Mouse (Mus musculus) heart, embryonic 14.5 days (tissue): ENCODE results near the gene Myo3b. TPM values are rescaled to one million over a fixed set of nuclear protein-coding genes. Genes with fewer than 3 reads are reported as not detected.

Source experiments
- ATAC-seq: fragments of 200-750 bp; cut with Nextera tagmentation; 2 replicates; pipeline ENCODE4 v1.8.0; 2017; ENCODE audit warnings: low read depth, moderate TSS enrichment; ENCODE audit not compliant: insufficient number of reproducible peaks, insufficient read depth, low FRiP score
- H3K27ac ChIP-seq, 2 experiments: fragments of 200-500 bp in 1 of 2; fragments of 300-500 bp in 1 of 2; sonication (generic) in 1 of 2; replicated peaks in 1 of 2; 2 replicates each; pipeline ENCODE4 v1.5.1; 2012 to 2014; ENCODE audit warnings: low read depth in 2 of 2, low read length in 2 of 2, control low read depth in 1 of 2, mild to moderate bottlenecking in 1 of 2, mixed read lengths in 1 of 2; ENCODE audit not compliant: control insufficient read depth in 1 of 2, insufficient read depth in 1 of 2
- H3K27me3 ChIP-seq: fragments of 300-500 bp; sonication (generic); 2 replicates; pipeline ENCODE4 v1.6.1; 2014; ENCODE audit warnings: mild to moderate bottlenecking, low read length, control low read depth; ENCODE audit not compliant: control insufficient read depth, insufficient read depth
- H3K36me3 ChIP-seq: fragments of 300-500 bp; sonication (generic); 2 replicates; pipeline ENCODE4 v1.6.1; 2014; ENCODE audit warnings: mild to moderate bottlenecking, control low read depth, low read length, mixed read lengths; ENCODE audit not compliant: control insufficient read depth, insufficient read depth
- H3K4me1 ChIP-seq, 2 experiments: fragments of 200-500 bp in 1 of 2; fragments of 300-500 bp in 1 of 2; sonication (generic) in 1 of 2; 2 replicates each; pipeline ENCODE4 v1.6.1; 2012 to 2014; ENCODE audit warnings: low read length in 2 of 2, control low read depth in 1 of 2, mixed read lengths in 1 of 2; ENCODE audit not compliant: control insufficient read depth in 2 of 2, insufficient read depth in 2 of 2
- H3K4me2 ChIP-seq: fragments of 300-500 bp; sonication (generic); 2 replicates; pipeline ENCODE4 v1.6.1; 2014; ENCODE audit warnings: mild to moderate bottlenecking, low read length
- H3K4me3 ChIP-seq, 2 experiments: fragments of 200-500 bp in 1 of 2; fragments of 300-500 bp in 1 of 2; sonication (generic) in 1 of 2; 2 replicates each; pipeline ENCODE4 v1.5.1; 2012 to 2014; ENCODE audit warnings: low read length in 2 of 2, mild to moderate bottlenecking in 2 of 2, control low read depth in 1 of 2, low read depth in 1 of 2, moderate library complexity in 1 of 2; ENCODE audit not compliant: control insufficient read depth in 1 of 2, insufficient read depth in 1 of 2
- H3K9ac ChIP-seq: fragments of 300-500 bp; sonication (generic); 2 replicates; pipeline ENCODE4 v1.6.1; 2014; ENCODE audit warnings: mild to moderate bottlenecking, low read length
- H3K9me3 ChIP-seq: fragments of 300-500 bp; sonication (generic); 2 replicates; pipeline ENCODE4 v1.6.1; 2016; ENCODE audit warnings: low read length, control low read depth; ENCODE audit not compliant: control insufficient read depth
- WGBS: fragments of 180-500 bp; shearing (Covaris S2); extraction: QIAGEN DNeasy Blood & Tissue Kit; methylation state at CpG from one replicate; pipeline ENCODE4 v1.1.7; 2014; 5-methylcytosine and 5-hydroxymethylcytosine counted together
- polyA plus RNA-seq: library from polyadenylated mRNA; unstranded; fragments of >200 nt; fragmentation: Nextera tagmentation; extraction: Ambion mirVana; gene quantifications from 2 replicates; pipeline ENCODE4 v1.2.1, GENCODE M21; 2014

Gene Myo3b
- polyA plus RNA-seq, 1 experiment from 2014 or later, result 0.43 TPM

GRCm38 (mm10) chr2:70159543-70159942 is 120.6 kb downstream of the Myo3b start:
- no peaks in the 10 kb centered on the region for H3K4me1 ChIP-seq
- no peaks in the 10 kb centered on the region for H3K27me3 ChIP-seq
- no peak overlapping the region for H3K9ac ChIP-seq
- 40% methylated on average over 8 of the region's 8 CpGs for WGBS
- H3K36me3 ChIP-seq, result no peaks in the 10 kb centered on the region
- no peak overlapping the region for H3K27ac ChIP-seq
- H3K4me2 ChIP-seq, result no peak overlapping the region
- H3K4me3 ChIP-seq, result no peak overlapping the region
- no peak for ATAC-seq
- no peaks in the 10 kb centered on the region for H3K9me3 ChIP-seq

- Histone ChIP-seq H3K27me3 (no peaks in the 10 kb centered on the region), H3K4me1 (no peaks in the 10 kb centered on the region), H3K36me3 (no peaks in the 10 kb centered on the region), H3K9me3 (no peaks in the 10 kb centered on the region), H3K4me2 (no peak overlapping the region), H3K27ac (no peak overlapping the region), H3K4me3 (no peak overlapping the region), H3K9ac (no peak overlapping the region)
- 47% methylated on average over 3 of the region's 3 CpGs for WGBS
- ATAC-seq, result no peak
Observed at GRCm38 (mm10) chr2:70166231-70166630, 127.3 kb downstream of the Myo3b start.

- H3K9ac ChIP-seq, result no peak overlapping the region
Observed at GRCm38 (mm10) chr2:70167944-70168935, 129.3 kb downstream of the Myo3b start.

GRCm38 (mm10) chr2:70170469-70170868 is 131.5 kb downstream of the Myo3b start:
- no peaks in the 10 kb centered on the region; the same call in 1 of the 2 replicates for H3K27me3 ChIP-seq
- no peaks in the 10 kb centered on the region for H3K4me1 ChIP-seq
- H3K36me3 ChIP-seq, result no peaks in the 10 kb centered on the region
- no peak for ATAC-seq
- 82% methylated on average over 5 of the region's 5 CpGs for WGBS
- peaks cover 4% of the 10 kb centered on the region; the same call in 1 of the 2 replicates for H3K9me3 ChIP-seq
- H3K27ac ChIP-seq, result no peak overlapping the region
- H3K9ac ChIP-seq, result no peak overlapping the region
- H3K4me2 ChIP-seq, result no peak overlapping the region
- H3K4me3 ChIP-seq, result no peak overlapping the region

More at GRCm38 (mm10) chr2:70167944-70168935, 129.3 kb downstream of the Myo3b start:
- Histone ChIP-seq H3K9me3 (no peaks in the 10 kb centered on the region), H3K27ac (no peak overlapping the region), H3K4me2 (no peak overlapping the region), H3K4me3 (no peak overlapping the region), H3K36me3 (no peaks in the 10 kb centered on the region), H3K27me3 (no peaks in the 10 kb centered on the region; the same call in 1 of the 2 replicates), H3K4me1 (no peaks in the 10 kb centered on the region)
- WGBS, result 70% methylated on average over 16 of the region's 17 CpGs
- no peak for ATAC-seq

GRCm38 (mm10) chr2:70176823-70177708 is 138.1 kb downstream of the Myo3b start:
- Histone ChIP-seq H3K36me3 (no peaks in the 10 kb centered on the region), H3K4me3 (no peak overlapping the region), H3K9ac (no peak overlapping the region), H3K27me3 (no peaks in the 10 kb centered on the region), H3K4me1 (no peaks in the 10 kb centered on the region), H3K9me3 (peaks cover 4% of the 10 kb centered on the region; the same call in 1 of the 2 replicates), H3K4me2 (no peak overlapping the region), H3K27ac (no peak overlapping the region)
- WGBS, result 63% methylated on average over 6 of the region's 6 CpGs
- no peak for ATAC-seq

- Histone ChIP-seq H3K36me3 (no peaks in the 10 kb centered on the region), H3K4me1 (no peaks in the 10 kb centered on the region), H3K9me3 (peaks cover 4% of the 10 kb centered on the region; the same call in 1 of the 2 replicates), H3K27me3 (no peaks in the 10 kb centered on the region), H3K4me3 (no peak overlapping the region), H3K4me2 (no peak overlapping the region), H3K27ac (no peak overlapping the region), H3K9ac (no peak overlapping the region)
- 83% methylated on average over 5 of the region's 5 CpGs for WGBS
- ATAC-seq, result no peak
Observed at GRCm38 (mm10) chr2:70177709-70178030, 138.7 kb downstream of the Myo3b start.

- ATAC-seq, result no peak
- no peaks in the 10 kb centered on the region for H3K4me1 ChIP-seq
Observed at GRCm38 (mm10) chr2:70178241-70178640, 139.3 kb downstream of the Myo3b start.

More at GRCm38 (mm10) chr2:70178241-70178640, 139.3 kb downstream of the Myo3b start:
- no peaks in the 10 kb centered on the region for H3K27me3 ChIP-seq
- H3K4me3 ChIP-seq, result no peak overlapping the region
- H3K9me3 ChIP-seq, result peaks cover 4% of the 10 kb centered on the region; the same call in 1 of the 2 replicates
- H3K9ac ChIP-seq, result no peak overlapping the region
- no peak overlapping the region for H3K27ac ChIP-seq
- H3K36me3 ChIP-seq, result no peaks in the 10 kb centered on the region
- no peak overlapping the region for H3K4me2 ChIP-seq
